Mouse (Mus musculus): ENCODE data around the gene Pmel. TPM values are rescaled to one million over a fixed set of nuclear protein-coding genes. Genes with fewer than 3 reads are reported as not detected.
"Not testable (repeated sequence)": the region's sequence is repeated elsewhere in the genome, so short reads cannot be mapped to it uniquely, and the experiment has no call there.

Pmel gene
- total and polyA plus RNA-seq, 3 experiments: 5.3 to 9.4 (median 7.1) TPM

DNA sequence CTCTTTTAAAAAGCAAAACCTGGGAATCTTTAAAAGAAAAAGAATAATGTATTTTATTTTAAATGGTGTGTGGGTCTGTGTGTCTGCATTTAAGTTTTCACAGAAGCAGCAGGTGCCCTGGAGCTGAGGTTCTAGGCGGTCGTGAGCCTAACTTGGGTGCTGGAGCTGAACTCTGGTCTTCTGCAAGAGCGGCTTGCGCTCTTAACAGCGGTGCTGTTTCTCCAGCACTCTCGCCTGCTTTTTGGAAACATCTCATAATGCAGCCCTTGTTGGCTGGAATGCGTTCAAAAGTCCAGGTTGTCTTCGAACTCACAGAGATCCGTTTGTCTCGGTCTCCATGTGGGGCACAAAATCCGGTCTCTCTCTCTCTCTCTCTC lies 1.3 kb downstream of the Pmel start:
- Histone ChIP-seq H3K4me1 (ENCODE audit: control insufficient read depth in 1 of 2, insufficient read depth in 2 of 2) (peaks cover 3 to 40% of the 10 kb centered on the region in 2 experiments; a peak in 3 of 4 replicates), H3K4me3 (replicated peaks in 1 of 3; ENCODE audit: low read depth in 2 of 3, low read length in 2 of 3, poor library complexity in 1 of 3) (peak overlapping the region; percentile 40 to 80 (median 45)), H3K36me3 (replicated peaks in 1 of 2; ENCODE audit: control insufficient read depth in 1 of 2, insufficient read depth in 1 of 2, low read length in 1 of 2) (peaks cover 21 to 27% of the 10 kb centered on the region in 2 experiments), H3K79me2 (replicated peaks; ENCODE audit: control insufficient read depth, extremely low read depth, insufficient read depth, poor library complexity, severe bottlenecking) (peaks cover 22% of the 10 kb centered on the region), H3K27me3 (replicated peaks) (no peaks in the 10 kb centered on the region), H3K4me2 (ENCODE audit: insufficient read depth, low read depth, poor library complexity, severe bottlenecking) (peak overlapping the region; percentile 91), H3K9me3 (replicated peaks; ENCODE audit: low read length) (no peaks in the 10 kb centered on the region), H3K9ac (ENCODE audit: insufficient read depth, low read depth) (peak overlapping the region; percentile 86), H3K27ac (ENCODE audit: insufficient read depth, low read depth) (no peak overlapping the region)
- in situ Hi-C loops (cut with MboI; ENCODE audit: low pct_ligation_motif_present, low pct_unique_long_range_greater_than_20kb, low sequenced_read_pairs) (no loop called here), dilution Hi-C loops (cut with MboI; ENCODE audit: extremely low pct_ligation_motif_present, extremely low pct_unique_long_range_greater_than_20kb, low sequenced_read_pairs) (no loop called here)
- DNase-seq (ENCODE audit: extremely low read depth): no peak
- TF ChIP-seq MAX (IDR thresholded peaks at IDR 0.05; ENCODE audit: low read length) (no peak), RAD21 (IDR thresholded peaks at IDR 0.05; ENCODE audit: low read depth, low read length) (no peak), JUN (IDR thresholded peaks at IDR 0.05; ENCODE audit: insufficient read depth, low read depth, low read length) (no peak), POLR2A (IDR thresholded peaks at IDR 0.05; ENCODE audit: low read depth, low read length) (no peak), UBTF (IDR thresholded peaks at IDR 0.05; ENCODE audit: low read depth, low read length) (no peak), USF1 (IDR thresholded peaks at IDR 0.05; ENCODE audit: low read depth, low read length) (no peak), EP300 (IDR thresholded peaks at IDR 0.05; ENCODE audit: low read length) (no peak), MEF2A (IDR thresholded peaks at IDR 0.05; ENCODE audit: borderline replicate concordance, low read depth, low read length) (no peak), SMC3 (IDR thresholded peaks at IDR 0.05; ENCODE audit: low read depth, low read length) (no peak), E2F4 (IDR thresholded peaks at IDR 0.05; ENCODE audit: insufficient replicate concordance, low read depth, low read length) (no peak), GABPA (IDR thresholded peaks at IDR 0.05; ENCODE audit: insufficient replicate concordance, low read depth, low read length) (no peak), CHD1 (IDR thresholded peaks at IDR 0.05; ENCODE audit: low read depth, low read length) (no peak), JUND (conservative IDR thresholded peaks at IDR 0.05; ENCODE audit: low read depth, low read length) (no peak), MAZ (IDR thresholded peaks at IDR 0.05; ENCODE audit: low read depth, low read length) (no peak), CHD2 (IDR thresholded peaks at IDR 0.05; ENCODE audit: low read length) (no peak), ZKSCAN1 (IDR thresholded peaks at IDR 0.05; ENCODE audit: borderline replicate concordance, low read depth, low read length) (no peak), USF2 (conservative IDR thresholded peaks at IDR 0.05; ENCODE audit: low read depth, low read length) (no peak)

- H3K9me3 ChIP-seq (replicated peaks; ENCODE audit: low read length); H3K79me2 ChIP-seq (replicated peaks; ENCODE audit: control insufficient read depth, extremely low read depth, insufficient read depth, poor library complexity, severe bottlenecking); DNase-seq (ENCODE audit: extremely low read depth); H3K27ac ChIP-seq (ENCODE audit: insufficient read depth, low read depth); H3K36me3 ChIP-seq (replicated peaks in 1 of 2; ENCODE audit: control insufficient read depth in 1 of 2, insufficient read depth in 1 of 2, low read length in 1 of 2); H3K27me3 ChIP-seq (replicated peaks); in situ Hi-C loops (cut with MboI; ENCODE audit: low pct_ligation_motif_present, low pct_unique_long_range_greater_than_20kb, low sequenced_read_pairs); H3K4me3 ChIP-seq (replicated peaks in 1 of 3; ENCODE audit: low read depth in 2 of 3, low read length in 2 of 3, poor library complexity in 1 of 3); dilution Hi-C loops (cut with MboI; ENCODE audit: extremely low pct_ligation_motif_present, extremely low pct_unique_long_range_greater_than_20kb, low sequenced_read_pairs); H3K4me2 ChIP-seq (ENCODE audit: insufficient read depth, low read depth, poor library complexity, severe bottlenecking); H3K9ac ChIP-seq (ENCODE audit: insufficient read depth, low read depth): not testable (repeated sequence)
- peaks cover 13 to 30% of the 10 kb centered on the region in 2 experiments for H3K4me1 ChIP-seq (ENCODE audit: control insufficient read depth in 1 of 2, insufficient read depth in 2 of 2)
Observed at GRCm38 (mm10) chr10:128711318-128711717, 7.3 kb downstream of the Pmel start.
